Mouse (Mus musculus) ovary, postnatal 10 days (tissue): ENCODE results near the gene Prkcd.
"Not testable (repeated sequence)": the region's sequence is repeated elsewhere in the genome, so short reads cannot be mapped to it uniquely, and the experiment has no call there.

Experiments used
- DNase-seq: peaks from one replicate; pipeline ENCODE4 v3.0.0; 2022; ENCODE audit warnings: low spot score

Gene Prkcd

GRCm38 (mm10) chr14:30608176-30608575 lies 17.8 kb downstream of the Prkcd start:
- no peak for DNase-seq

DNA sequence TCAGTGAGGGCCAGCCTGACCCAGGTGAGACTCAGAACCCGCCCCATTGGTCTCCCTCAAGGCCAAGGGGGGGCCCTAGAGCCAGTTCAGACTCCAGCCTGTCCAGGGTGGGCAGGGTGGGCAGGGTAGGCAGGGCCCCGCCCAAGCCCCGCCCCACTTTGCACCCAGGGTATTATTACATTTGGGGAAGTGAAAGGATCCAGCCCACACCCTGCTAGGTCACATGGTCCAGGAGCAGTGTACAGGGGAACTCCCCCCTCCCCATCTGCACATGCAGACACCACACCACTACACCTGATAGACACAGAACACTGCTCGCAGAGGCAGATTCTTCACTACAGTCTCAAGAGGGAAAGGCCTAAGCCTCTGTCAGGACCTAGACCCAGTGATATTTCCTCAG lies 18.3 kb downstream of the Prkcd start:
- DNase-seq: no peak

- DNase-seq: no peak
Measured at GRCm38 (mm10) chr14:30606817-30607216, 19.2 kb downstream of the Prkcd start.

GRCm38 (mm10) chr14:30597142-30597541 lies 28.9 kb downstream of the Prkcd start:
- DNase-seq: no peak

DNA sequence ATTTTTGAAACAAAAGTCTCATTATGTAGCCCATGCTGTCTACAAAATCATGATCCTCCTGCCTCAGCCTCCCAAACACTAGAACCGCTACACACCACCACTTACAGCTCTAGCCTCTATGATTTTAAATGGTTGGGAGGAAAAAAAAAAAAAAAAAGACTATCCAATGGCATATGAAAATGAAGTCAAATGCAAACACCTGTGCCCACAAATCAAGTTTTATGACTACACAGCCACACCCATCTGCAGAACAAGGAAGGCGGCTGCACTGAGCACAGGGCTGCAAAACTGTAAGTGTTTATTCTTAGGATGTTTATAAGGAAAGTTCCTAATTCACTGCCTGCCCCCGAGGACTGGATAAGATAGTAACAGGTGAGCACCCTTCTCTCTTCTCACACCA lies 29.6 kb downstream of the Prkcd start:
- no peak for DNase-seq

GRCm38 (mm10) chr14:30595576-30596313 lies 30.3 kb downstream of the Prkcd start:
- no peak for DNase-seq

DNA sequence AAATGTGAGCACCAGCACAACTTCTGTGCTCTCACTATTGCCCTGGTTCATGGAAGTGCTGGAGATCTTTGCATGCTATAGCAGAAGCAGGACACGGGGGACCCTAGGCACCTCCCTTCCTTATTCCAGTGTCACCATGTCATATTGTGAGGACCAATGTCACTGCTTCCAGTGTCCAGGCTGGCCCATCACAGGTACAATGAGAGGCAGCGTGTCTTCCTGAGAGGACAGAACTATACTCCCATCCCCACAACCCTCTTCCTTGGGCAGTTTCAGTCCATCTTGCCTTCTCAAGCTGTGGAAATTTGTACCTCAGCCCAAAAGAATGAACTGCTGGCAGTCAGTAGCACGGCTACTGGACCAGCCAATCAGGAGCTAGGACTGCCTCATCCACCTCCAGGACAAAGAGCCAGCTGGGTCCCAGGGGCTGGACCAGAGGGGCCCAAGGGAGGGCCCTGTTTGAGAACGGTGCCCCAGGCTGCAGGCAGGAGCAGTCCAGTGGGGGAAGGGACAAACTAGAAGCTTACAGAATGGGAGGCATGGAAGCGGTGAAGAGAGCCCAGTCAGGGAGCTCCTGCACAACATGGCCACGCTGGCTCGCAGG lies 31.8 kb downstream of the Prkcd start:
- DNase-seq: no peak

- DNase-seq: peak; percentile 43
Measured at GRCm38 (mm10) chr14:30593279-30594091, 32.5 kb downstream of the Prkcd start.

DNA sequence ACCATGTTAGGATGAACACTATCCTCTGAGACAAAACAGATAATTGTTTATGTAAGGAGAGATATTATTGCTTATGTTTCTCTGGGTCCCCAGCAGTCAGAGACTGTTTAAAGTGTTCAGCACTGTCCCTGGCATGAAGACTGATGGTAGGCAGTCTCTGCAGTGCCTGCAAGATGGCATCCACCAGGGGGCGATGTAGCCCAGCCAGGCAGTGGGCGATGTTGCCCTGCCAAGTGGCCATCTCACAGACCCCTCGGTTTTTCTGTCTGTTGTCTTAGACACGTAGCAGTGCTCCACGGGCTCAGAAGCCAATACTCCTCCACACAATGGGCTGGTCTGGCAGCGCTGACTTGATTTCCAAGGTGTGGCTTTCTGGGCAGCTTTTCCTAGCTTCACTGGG lies 34.6 kb downstream of the Prkcd start:
- DNase-seq: peak; percentile 63

GRCm38 (mm10) chr14:30590918-30591317 lies 35.1 kb downstream of the Prkcd start:
- DNase-seq: no peak

- no peak for DNase-seq
Measured at GRCm38 (mm10) chr14:30590041-30590645, 35.9 kb downstream of the Prkcd start.

- no peak for DNase-seq
Measured at GRCm38 (mm10) chr14:30586780-30587461, 39.1 kb downstream of the Prkcd start.

GRCm38 (mm10) chr14:30585323-30585722 lies 40.7 kb downstream of the Prkcd start:
- no peak for DNase-seq

- no peak for DNase-seq
Measured at GRCm38 (mm10) chr14:30584497-30585251, 41.3 kb downstream of the Prkcd start.

GRCm38 (mm10) chr14:30584077-30584476 lies 41.9 kb downstream of the Prkcd start:
- DNase-seq: no peak

DNA sequence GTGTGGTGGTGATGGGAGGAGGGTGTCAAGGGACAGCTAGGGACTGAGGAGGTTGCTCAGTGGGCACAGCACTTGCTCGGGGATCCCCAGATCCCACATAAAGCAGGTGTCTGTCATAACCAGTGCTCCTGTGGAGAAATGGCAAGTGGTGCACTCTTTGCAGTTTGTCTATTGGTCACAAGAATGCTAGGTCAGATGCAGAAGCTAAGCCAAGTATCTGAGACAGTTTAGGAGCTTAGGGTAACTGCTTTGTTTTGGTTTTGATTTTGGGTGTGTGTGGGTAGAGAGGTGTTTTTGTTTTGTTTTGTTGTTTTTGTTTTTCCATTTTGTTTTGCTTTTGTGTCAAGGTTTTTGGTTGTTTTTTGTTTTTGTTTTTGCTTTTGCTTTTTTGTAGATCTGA lies 44.8 kb downstream of the Prkcd start:
- no peak for DNase-seq

DNA sequence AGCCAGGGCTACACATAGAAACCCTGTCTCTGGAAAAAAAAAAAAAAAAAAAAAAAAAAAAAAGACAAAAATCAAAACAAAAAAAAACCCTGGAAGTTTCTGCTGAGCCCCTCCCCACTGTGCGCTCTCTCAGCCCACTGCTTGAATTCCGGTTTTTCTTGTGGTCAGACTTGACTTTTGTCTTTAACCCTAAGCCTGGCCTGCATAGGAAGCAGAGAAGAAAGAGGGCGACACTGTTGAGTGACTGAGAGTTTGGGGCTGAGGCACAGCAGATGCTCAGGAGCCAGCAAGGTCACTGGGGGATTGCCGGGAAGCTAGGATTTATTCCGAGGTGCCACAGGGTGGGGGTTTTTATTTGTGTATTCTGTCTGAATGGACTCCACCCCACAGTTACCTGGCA lies 46.1 kb downstream of the Prkcd start:
- DNase-seq: no peak

DNA sequence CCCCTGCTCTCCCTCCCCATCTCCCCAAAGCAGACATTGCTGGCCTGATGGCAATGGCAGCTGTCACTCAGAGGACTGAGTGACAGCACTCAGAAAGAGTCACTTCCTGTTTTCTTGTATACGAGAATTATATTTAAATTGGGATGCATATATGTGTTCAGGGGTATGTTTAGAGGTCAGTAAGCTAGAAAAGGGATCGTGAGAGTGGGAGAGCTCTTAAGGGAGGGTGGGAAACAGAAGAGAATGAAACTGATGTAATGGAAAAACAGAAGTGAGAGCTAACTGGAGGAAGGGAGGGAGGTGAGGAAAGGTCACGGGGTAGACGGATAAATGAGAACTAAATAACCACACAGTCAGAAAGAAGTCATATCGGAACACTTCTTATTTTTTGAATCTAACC lies 46.8 kb downstream of the Prkcd start:
- no peak for DNase-seq

DNA sequence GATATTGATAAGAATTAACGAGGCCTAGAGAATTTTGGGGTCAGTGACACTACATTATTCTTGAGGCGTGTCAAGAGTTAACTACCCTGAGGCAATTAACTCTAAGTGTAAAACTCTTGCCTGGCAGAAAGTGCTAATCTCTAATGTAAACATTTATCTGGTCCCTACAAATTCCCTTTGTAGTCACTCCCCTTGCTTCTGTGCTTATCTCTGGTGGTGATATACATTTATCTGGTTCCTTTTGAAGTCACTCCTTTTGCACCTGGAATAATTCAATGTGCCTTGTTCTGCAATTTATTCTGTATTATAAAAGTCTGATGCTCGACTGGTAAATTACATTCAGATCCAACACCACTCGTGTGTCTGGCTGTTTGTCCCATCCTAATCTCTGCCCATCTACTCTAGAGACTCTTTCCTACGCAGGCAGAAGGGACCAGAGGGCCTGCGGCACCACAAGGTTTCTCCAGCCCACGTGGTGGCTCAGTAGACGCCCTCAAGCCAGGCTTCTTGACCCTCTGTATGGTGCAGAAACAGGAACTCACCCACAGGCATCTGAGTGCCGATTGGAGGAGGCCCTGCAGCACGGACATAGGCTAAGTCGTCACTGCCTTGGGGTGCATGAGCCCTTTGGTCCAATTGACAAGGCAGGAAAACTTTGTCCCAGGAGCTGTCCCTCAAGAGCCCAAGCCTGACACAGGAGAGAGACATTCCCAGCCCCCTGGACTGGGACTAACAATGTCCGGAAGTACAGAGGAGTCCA lies 48.5 kb downstream of the Prkcd start:
- not testable (repeated sequence) for DNase-seq

- DNase-seq: no peak
Measured at GRCm38 (mm10) chr14:30576260-30576659, 49.8 kb downstream of the Prkcd start.

DNA sequence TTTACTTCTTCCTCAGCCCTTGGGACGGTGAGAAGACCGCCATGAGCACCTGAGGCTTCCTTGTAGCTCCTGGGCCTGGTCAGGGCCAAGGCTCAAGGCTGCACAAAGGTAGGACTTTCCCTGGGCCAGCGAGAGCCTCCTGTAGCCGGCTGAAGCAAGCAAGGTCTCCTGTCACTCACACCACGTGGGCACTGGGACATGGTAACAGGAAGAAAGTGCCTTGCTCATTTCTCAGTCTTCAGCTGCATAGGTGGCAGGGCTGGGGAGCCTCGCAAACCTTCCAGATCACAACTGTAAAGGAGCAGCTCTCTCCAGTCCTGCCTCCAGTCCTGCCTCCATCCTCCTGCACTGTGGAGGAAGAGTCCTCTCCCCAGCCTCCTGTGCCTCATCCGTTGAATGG lies 50.2 kb downstream of the Prkcd start:
- DNase-seq: no peak
